Mouse (Mus musculus) lung, postnatal 0 days (tissue): ENCODE data around the gene Dntt.

Experiments
- CTCF ChIP-seq: IDR thresholded peaks from 2 replicates; pipeline ENCODE4 v1.5.1; 2016; ENCODE audit warnings: antibody characterized with exemption, mild to moderate bottlenecking
- EP300 ChIP-seq: IDR thresholded peaks from 2 replicates; pipeline ENCODE4 v1.6.1; 2016; ENCODE audit warnings: antibody characterized with exemption, mild to moderate bottlenecking, control low read depth

DNA sequence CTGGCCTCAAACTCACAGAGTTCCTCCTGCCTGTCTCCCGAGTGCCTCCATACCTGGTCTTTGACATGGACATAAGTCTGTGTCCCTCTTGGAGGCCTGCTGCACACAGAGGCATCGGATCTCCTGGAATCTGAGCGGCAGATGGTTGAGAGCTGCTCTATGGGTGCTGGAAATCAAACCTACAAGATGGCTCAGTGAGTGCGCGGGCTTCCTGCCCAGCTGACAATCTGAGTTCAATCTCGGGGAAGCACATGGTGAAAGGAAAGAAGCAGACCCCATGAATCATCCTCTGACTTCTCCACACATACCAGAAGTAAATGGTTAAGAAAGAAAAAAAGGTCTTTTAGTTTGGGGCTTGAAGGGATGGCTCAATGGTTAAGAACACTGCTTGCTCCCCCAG lies 2.8 kb downstream of the Dntt start:
- no peak for TF ChIP-seq CTCF
- TF ChIP-seq EP300, result no peak
